Comparison of ENCODE assay signal across 8 mouse cellular contexts in the genomic region with DNA sequence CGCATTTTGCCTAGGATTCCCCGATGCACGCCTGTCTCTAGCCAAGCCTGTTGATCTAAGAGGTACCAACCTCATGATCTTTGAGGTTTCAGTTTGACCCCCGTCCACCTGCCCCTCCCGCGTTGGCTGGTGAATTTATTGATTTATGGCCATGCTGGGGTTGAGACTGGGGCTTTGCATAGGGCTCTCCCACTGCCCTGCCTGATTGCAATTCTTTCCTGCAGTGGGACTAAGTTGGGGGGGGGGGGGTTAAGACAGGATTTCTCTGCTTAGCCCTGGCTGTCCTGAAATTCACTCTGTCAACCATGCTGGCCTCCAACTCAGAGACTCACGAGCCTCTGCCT. TPM values are rescaled to one million over a fixed set of nuclear protein-coding genes. Genes with fewer than 3 reads are reported as not detected.
A peak's percentile ranks its signal among the peaks of the same experiment; 100 is the strongest.
DNase-seq lines count a peak whose midpoint lies in the region; ATAC-seq lines count a peak whose summit lies in the region.

No protein-coding gene starts in this region.

- H3K4me1 ChIP-seq in lung, embryonic 15.5 days = peaks cover 19% of the 10 kb centered on the region
- peaks cover 5% of the 10 kb centered on the region; the same call in 1 of the 2 replicates for H3K4me1 ChIP-seq in forebrain, embryonic 11.5 days (replicated peaks; ENCODE audit: control insufficient read depth, insufficient read depth, low read length)
- peaks cover 31% of the 10 kb centered on the region for H3K4me1 ChIP-seq in limb, embryonic 12.5 days (replicated peaks)
- peaks cover 26% of the 10 kb centered on the region for H3K4me1 ChIP-seq in neural tube, embryonic 15.5 days

- H3K4me2 ChIP-seq in lung, embryonic 15.5 days = peak overlapping the region; percentile 52
- H3K4me2 ChIP-seq in forebrain, embryonic 11.5 days (ENCODE audit: low read depth, low read length, severe bottlenecking) = peak overlapping the region; percentile 28; the same call in 1 of the 2 replicates
- peak overlapping the region; percentile 53 for H3K4me2 ChIP-seq in limb, embryonic 12.5 days
- H3K4me2 ChIP-seq in neural tube, embryonic 15.5 days = peak overlapping the region; percentile 55

- peaks cover 3% of the 10 kb centered on the region; the same call in 1 of the 2 replicates for H3K27me3 ChIP-seq in lung, embryonic 15.5 days
- 0 out of 2 replicates have a peak, but pooled peaks cover 2% of the 10 kb centered on the region for H3K27me3 ChIP-seq in forebrain, embryonic 11.5 days (ENCODE audit: control insufficient read depth, insufficient read depth, low read length)
- no peaks in the 10 kb centered on the region for H3K27me3 ChIP-seq in limb, embryonic 12.5 days
- H3K27me3 ChIP-seq in neural tube, embryonic 15.5 days (replicated peaks) = no peaks in the 10 kb centered on the region

- no peak overlapping the region for H3K27ac ChIP-seq in lung, embryonic 15.5 days
- H3K27ac ChIP-seq in forebrain, embryonic 11.5 days (ENCODE audit: low read depth, low read length) = no peak overlapping the region
- no peak overlapping the region for H3K27ac ChIP-seq in limb, embryonic 12.5 days
- no peak overlapping the region for H3K27ac ChIP-seq in neural tube, embryonic 15.5 days (replicated peaks)

- DNase-seq in lung, postnatal 10 days = no peak
- DNase-seq in forebrain, embryonic 11.5 days (ENCODE audit: low spot score) = peak; percentile 44
- DNase-seq in MN1 (ENCODE audit: low spot score) = no peak
- no peak for DNase-seq in c-Kit-positive CD71-positive TER-119-positive erythroid progenitor cells, embryonic 14.5 days (ENCODE audit: low spot score)
- DNase-seq in natural killer cell, adult 2 months (ENCODE audit: low spot score in 2 of 2) = no peak

- H3K4me3 ChIP-seq in lung, embryonic 15.5 days = peak overlapping the region; percentile 31
- no peak overlapping the region for H3K4me3 ChIP-seq in forebrain, embryonic 11.5 days (ENCODE audit: low read depth, low read length)
- H3K4me3 ChIP-seq in limb, embryonic 12.5 days (replicated peaks) = peak overlapping the region; percentile 31
- H3K4me3 ChIP-seq in neural tube, embryonic 15.5 days (replicated peaks) = peak overlapping the region; percentile 29

- H3K9me3 ChIP-seq in lung, embryonic 15.5 days = peaks cover 3% of the 10 kb centered on the region; the same call in 1 of the 2 replicates
- H3K9me3 ChIP-seq in forebrain, embryonic 11.5 days (ENCODE audit: control insufficient read depth, low read length) = no peaks in the 10 kb centered on the region
- peaks cover 6% of the 10 kb centered on the region; the same call in 1 of the 2 replicates for H3K9me3 ChIP-seq in limb, embryonic 12.5 days
- no peaks in the 10 kb centered on the region for H3K9me3 ChIP-seq in neural tube, embryonic 15.5 days (replicated peaks)

- peaks cover 16% of the 10 kb centered on the region for H3K36me3 ChIP-seq in lung, embryonic 15.5 days
- no peaks in the 10 kb centered on the region; the same call in 1 of the 2 replicates for H3K36me3 ChIP-seq in forebrain, embryonic 11.5 days (ENCODE audit: control insufficient read depth, insufficient read depth, low read length)
- H3K36me3 ChIP-seq in limb, embryonic 12.5 days = peaks cover 14% of the 10 kb centered on the region
- H3K36me3 ChIP-seq in neural tube, embryonic 15.5 days = peaks cover 15% of the 10 kb centered on the region

- 12% methylated on average over 7 of the region's 7 CpGs for WGBS in lung, embryonic 15.5 days
- 24% methylated on average over 7 of the region's 7 CpGs for WGBS in forebrain, embryonic 11.5 days
- WGBS in limb, embryonic 12.5 days = 8% methylated on average over 7 of the region's 7 CpGs
- WGBS in neural tube, embryonic 15.5 days = 6% methylated on average over 7 of the region's 7 CpGs

- H3K9ac ChIP-seq in lung, embryonic 15.5 days = peak overlapping the region; percentile 10; the same call in 1 of the 2 replicates
- H3K9ac ChIP-seq in forebrain, embryonic 11.5 days (ENCODE audit: low read length) = no peak overlapping the region
- H3K9ac ChIP-seq in limb, embryonic 12.5 days (replicated peaks) = no peak overlapping the region
- 0 out of 2 replicates have a peak overlapping the region, but pooled peaks have one; percentile 20 for H3K9ac ChIP-seq in neural tube, embryonic 15.5 days (replicated peaks)

- no peak for ATAC-seq in lung, embryonic 15.5 days (ENCODE audit: borderline replicate concordance, extremely low read depth, low FRiP score, low TSS enrichment)
- ATAC-seq in forebrain, embryonic 11.5 days (replicated peaks; ENCODE audit: low FRiP score) = no peak
- no peak for ATAC-seq in limb, embryonic 12.5 days (ENCODE audit: insufficient number of reproducible peaks, insufficient read depth, low FRiP score, low TSS enrichment, low read depth)
- ATAC-seq in neural tube, embryonic 15.5 days (ENCODE audit: low FRiP score) = 0 out of 2 replicates have a peak, but pooled peaks have one; percentile 1

RNA-seq across cellular contexts. Expression of a gene that starts 13.8 kb away (rescaled TPM):
- polyA plus RNA-seq in lung, embryonic 15.5 days (2015; fragmentation: Nextera tagmentation; extraction: Ambion mirVana) = 65.5 and 68.3 TPM in 2 replicates
- 35.9 and 41.3 TPM in 2 replicates for polyA plus RNA-seq in forebrain, embryonic 11.5 days (2014; fragmentation: Nextera tagmentation; extraction: Ambion mirVana)
- 64.7 and 65.2 TPM in 2 replicates for polyA plus RNA-seq in limb, embryonic 12.5 days (2016; fragmentation: Nextera tagmentation; extraction: Ambion mirVana)
- polyA plus RNA-seq in neural tube, embryonic 15.5 days (2015; fragmentation: Nextera tagmentation; extraction: Ambion mirVana) = 70.1 and 72.0 TPM in 2 replicates

RNA-seq across cellular contexts. Expression of a gene that starts 22.9 kb away (rescaled TPM):
- polyA plus RNA-seq in lung, embryonic 15.5 days (2015; fragmentation: Nextera tagmentation; extraction: Ambion mirVana) = 0.10 and 0.15 TPM in 2 replicates
- polyA plus RNA-seq in forebrain, embryonic 11.5 days (2014; fragmentation: Nextera tagmentation; extraction: Ambion mirVana) = 0.09 and 0.11 TPM in 2 replicates
- 0.31 and 0.63 TPM in 2 replicates for polyA plus RNA-seq in limb, embryonic 12.5 days (2016; fragmentation: Nextera tagmentation; extraction: Ambion mirVana)
- polyA plus RNA-seq in neural tube, embryonic 15.5 days (2015; fragmentation: Nextera tagmentation; extraction: Ambion mirVana) = 5.8 and 6.7 TPM in 2 replicates

RNA-seq across cellular contexts. Expression of a gene that starts 39.7 kb away (rescaled TPM):
- polyA plus RNA-seq in lung, embryonic 15.5 days (2015; fragmentation: Nextera tagmentation; extraction: Ambion mirVana) = 38.4 and 42.8 TPM in 2 replicates
- polyA plus RNA-seq in forebrain, embryonic 11.5 days (2014; fragmentation: Nextera tagmentation; extraction: Ambion mirVana) = 55.7 and 57.9 TPM in 2 replicates
- polyA plus RNA-seq in limb, embryonic 12.5 days (2016; fragmentation: Nextera tagmentation; extraction: Ambion mirVana) = 29.8 and 34.9 TPM in 2 replicates
- polyA plus RNA-seq in neural tube, embryonic 15.5 days (2015; fragmentation: Nextera tagmentation; extraction: Ambion mirVana) = 50.0 and 52.4 TPM in 2 replicates

RNA-seq across cellular contexts. Expression of a gene that starts 59.9 kb away (rescaled TPM):
- 8.6 and 9.3 TPM in 2 replicates for polyA plus RNA-seq in lung, embryonic 15.5 days (2015; fragmentation: Nextera tagmentation; extraction: Ambion mirVana)
- polyA plus RNA-seq in forebrain, embryonic 11.5 days (2014; fragmentation: Nextera tagmentation; extraction: Ambion mirVana) = 7.0 and 8.4 TPM in 2 replicates
- 4.8 and 5.6 TPM in 2 replicates for polyA plus RNA-seq in limb, embryonic 12.5 days (2016; fragmentation: Nextera tagmentation; extraction: Ambion mirVana)
- polyA plus RNA-seq in neural tube, embryonic 15.5 days (2015; fragmentation: Nextera tagmentation; extraction: Ambion mirVana) = 37.4 and 42.1 TPM in 2 replicates

Comparison
In these comparisons a context has a peak if more than half of its experiments do, and no peak if none do; other contexts are left out.
1. H3K9ac ChIP-seq: peak in lung, embryonic 15.5 days (single experiment) and neural tube, embryonic 15.5 days (single experiment); none in forebrain, embryonic 11.5 days (single experiment) and limb, embryonic 12.5 days (single experiment).
2. Peak in every context shown above with its lines, with median percentiles within 50 percentile points of each other: H3K4me2 ChIP-seq.